Mouse (Mus musculus): ENCODE data around the gene Rin3. TPM values are rescaled to one million over a fixed set of nuclear protein-coding genes. Genes with fewer than 3 reads are reported as not detected.
A peak's percentile ranks its signal among the peaks of the same experiment; 100 is the strongest.
"Not testable (repeated sequence)": the region's sequence is repeated elsewhere in the genome, so short reads cannot be mapped to it uniquely, and the experiment has no call there.

The Rin3 gene
- polyA plus RNA-seq, 1 experiment from 2014 or later: 7.0 TPM

GRCm38 (mm10) chr12:102280290-102280689 is 2.6 kb upstream of the Rin3 start:
- not testable (repeated sequence) for DNase-seq (ENCODE audit: low spot score)

GRCm38 (mm10) chr12:102280867-102281503 is 1.9 kb upstream of the Rin3 start:
- DNase-seq (ENCODE audit: low spot score): no peak

DNA sequence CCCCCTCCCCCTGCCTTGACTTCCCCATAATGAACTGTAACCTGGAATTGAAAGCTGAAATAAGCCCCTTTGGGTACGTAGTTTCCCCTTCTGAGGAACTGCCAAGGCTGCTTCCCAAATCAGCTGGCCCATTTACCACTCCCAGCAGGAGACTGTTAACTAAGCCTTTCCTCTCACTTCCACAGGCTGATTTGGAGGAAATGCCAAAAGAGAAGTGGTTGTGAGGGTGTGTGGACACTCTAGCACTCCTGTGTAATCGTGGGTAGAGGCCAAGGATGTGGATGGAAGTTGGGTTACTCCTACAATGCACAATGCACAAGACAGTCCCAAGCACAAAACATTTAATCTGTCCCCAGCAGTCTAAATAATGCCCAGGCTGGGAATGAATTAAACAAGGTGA is 722 bp upstream of the Rin3 start:
- no peak for DNase-seq (ENCODE audit: low spot score)

DNA sequence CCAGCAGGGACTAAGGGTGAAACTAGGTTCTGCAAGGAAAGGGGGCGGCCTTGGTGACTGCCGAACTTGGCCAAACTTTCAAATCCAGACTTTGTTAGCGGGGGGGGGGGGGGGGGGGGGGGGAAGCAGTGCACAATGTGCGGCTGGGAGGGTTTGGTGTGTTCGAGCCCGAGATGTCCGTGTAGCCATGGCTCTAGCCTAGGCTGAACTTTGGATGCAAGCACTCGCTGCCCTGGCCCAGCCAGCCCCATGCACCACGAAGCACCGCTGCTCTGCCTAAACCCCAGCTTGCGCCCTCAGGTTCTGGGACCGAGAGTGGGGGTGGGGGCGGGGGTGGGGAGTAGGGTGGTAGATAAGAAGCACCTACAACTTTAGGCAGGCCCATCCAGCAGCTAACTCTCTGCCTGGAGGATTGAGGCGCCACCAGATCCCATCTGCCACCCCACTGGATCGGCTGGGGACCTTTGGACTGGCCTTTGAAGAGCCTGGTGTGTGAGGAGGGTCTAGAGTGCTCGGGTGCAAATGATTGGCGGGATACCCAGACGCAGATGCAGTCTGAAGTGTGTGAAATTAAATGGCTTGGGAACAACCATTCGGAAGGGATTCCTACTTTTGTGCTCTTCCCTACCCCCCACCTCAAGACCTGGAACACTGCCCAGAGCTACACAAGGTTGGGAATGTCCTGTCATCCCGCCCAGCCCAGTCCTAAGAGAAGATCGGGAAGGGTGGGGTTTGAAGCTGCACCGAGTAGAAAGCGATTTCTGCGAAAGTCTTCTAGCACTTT is 827 bp downstream of the Rin3 start:
- peak; percentile 33 for DNase-seq (ENCODE audit: low spot score)

- no peak for DNase-seq (ENCODE audit: low spot score)
Observed at GRCm38 (mm10) chr12:102284267-102284610, 1.4 kb downstream of the Rin3 start.

GRCm38 (mm10) chr12:102284618-102285159 is 1.8 kb downstream of the Rin3 start:
- DNase-seq (ENCODE audit: low spot score): no peak

DNA sequence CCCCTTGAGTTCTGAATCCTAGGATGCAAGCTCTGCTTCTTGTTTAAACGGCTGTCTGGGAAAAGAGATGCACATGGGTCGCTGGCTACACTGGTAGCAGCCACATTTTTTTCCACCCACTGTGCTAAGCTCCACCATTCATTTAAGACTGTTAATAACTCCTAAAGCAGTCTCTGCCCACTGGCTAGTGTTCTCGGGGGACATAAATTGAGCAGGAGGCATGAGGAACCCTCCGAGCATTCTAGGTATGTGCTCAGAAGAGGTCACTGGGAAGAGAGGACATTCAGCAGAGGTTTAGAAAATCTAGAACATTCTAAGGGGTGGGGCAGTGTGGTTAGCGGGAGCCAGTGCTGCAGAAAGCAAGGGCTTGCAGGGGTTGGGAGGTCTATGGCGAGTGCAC is 2.5 kb downstream of the Rin3 start:
- DNase-seq (ENCODE audit: low spot score): no peak

GRCm38 (mm10) chr12:102285779-102286178 is 2.9 kb downstream of the Rin3 start:
- no peak for DNase-seq (ENCODE audit: low spot score)

DNA sequence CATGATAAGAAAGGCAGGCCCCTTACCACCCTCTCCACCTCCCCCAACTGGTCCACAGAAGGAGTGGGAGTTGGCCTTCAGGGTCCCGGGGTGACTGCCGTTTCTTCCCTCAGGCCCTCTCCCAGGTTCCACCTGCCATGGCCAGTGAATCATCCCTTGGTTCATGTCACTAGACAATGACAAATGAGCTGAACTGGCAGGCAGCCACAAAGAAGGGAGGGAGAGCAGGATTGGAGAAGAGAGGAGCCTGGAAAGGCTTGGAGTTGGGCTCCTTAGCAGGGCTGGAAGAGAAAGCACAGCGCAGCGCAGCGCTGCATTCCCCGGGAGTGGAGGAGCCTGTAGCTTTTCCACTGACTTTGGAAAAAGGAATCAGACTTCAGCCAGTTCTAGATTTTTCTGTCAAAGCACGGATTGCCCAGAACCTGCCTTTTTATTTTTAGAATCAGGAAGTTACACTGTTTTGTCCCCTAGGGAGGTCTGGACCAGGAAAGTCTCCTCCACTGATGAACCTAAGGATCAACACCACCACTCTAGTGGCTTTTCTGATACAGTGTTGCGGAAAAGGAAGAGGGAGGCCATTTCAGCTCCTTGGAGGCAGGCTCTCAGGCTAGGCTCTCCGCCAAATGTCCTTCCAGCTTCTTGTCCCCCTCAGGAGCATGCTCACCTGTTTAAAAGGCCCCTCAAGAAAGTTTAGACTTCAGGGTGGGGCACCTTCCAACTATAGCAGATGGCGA is 4.0 kb downstream of the Rin3 start:
- no peak for DNase-seq (ENCODE audit: low spot score)

- no peak for DNase-seq (ENCODE audit: low spot score)
Observed at GRCm38 (mm10) chr12:102287904-102288602, 5.2 kb downstream of the Rin3 start.

DNA sequence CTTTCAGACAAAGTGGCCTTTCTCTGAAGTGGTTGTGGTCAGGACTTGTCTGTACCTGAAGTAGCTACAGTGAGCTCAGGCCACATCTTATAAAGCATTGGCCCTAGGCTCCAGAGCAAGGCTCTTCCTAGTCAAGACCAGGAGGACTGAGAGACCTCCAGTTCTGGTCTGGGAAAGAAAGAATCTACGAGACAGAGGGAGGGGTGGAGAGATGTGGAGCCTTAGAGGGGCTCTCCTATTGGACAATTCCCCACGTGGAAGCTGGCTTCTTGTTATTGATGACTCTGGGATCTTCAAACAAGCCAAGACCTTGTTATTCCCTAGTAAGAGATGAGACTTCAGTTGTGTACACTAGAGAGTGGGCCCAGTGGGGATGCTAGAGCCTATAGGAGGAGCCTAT is 6.0 kb downstream of the Rin3 start:
- DNase-seq (ENCODE audit: low spot score): no peak

- DNase-seq (ENCODE audit: low spot score): no peak
Observed at GRCm38 (mm10) chr12:102289568-102289967, 6.7 kb downstream of the Rin3 start.

DNA sequence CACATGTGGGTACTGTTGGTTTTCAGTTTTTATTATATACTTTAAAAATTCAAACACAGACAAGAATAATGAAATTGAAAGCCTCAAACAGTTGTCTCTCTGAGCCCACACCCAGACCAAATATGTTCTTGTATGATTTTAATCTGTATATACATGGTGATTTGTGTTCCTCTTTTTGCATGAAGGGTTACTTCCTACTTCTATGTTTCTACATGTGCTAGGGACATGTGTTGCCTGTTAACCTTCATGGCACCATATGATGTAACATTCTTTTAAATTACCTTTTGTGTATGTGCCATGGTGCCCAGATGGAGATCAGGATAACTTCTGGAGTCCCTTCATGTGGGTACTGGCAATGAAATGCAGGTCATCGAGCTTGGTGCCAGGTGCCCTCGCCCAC is 7.8 kb downstream of the Rin3 start:
- no peak for DNase-seq (ENCODE audit: low spot score)

DNA sequence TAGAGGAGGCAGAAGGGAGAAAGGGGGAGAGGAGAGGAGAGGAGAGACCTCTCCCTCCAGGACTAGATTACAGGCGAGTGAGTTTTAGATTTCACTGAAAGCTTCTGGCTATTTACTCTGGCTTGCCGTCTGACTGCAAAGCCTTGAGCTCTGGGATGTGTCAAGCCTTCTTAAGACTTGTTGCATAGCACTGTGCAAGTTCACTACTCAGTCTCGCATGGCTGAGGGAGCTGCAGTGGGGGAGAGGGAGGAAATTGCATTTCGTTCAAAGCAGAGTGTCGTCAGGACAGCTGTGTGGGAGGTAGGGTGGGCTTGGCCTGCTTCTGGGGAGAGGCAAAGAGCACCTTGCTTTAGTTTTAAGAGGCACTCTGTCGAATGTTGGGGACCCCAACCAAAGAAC is 8.8 kb downstream of the Rin3 start:
- DNase-seq (ENCODE audit: low spot score): peak; percentile 68

DNA sequence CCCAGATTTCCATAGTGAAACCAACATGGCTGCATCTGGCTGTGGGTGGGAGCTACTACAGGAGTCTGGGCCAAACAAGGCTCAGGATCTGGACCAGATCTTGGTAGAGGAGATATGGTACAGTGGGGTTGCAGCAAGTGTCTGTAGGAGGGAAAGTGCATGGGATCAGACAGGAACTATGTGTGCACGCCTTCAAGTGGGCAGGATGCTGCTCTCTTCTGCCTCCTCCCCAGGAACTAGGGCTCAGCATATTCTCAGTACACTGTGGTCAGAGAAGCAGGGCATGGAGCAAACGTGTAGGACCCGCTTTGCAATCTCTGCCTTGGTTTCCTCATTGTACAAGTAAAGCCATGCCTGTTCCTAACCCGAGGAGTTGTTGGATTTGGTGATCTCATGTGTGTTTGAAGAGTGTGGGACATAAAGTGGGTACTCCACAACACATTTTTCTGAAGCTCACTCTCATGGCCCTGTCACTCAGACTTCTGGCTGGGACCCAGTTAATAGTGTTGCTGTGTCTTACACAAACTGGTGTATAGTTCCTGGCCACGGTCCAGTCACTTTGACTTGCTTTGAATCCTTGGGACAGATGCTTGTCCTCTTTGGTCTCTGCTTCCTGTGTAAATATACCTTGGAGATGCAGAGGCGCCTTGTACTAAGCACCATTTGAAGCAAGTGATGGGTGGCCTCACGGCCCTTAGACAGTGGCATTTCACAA is 9.8 kb downstream of the Rin3 start:
- peak; percentile 26 for DNase-seq (ENCODE audit: low spot score)

DNA sequence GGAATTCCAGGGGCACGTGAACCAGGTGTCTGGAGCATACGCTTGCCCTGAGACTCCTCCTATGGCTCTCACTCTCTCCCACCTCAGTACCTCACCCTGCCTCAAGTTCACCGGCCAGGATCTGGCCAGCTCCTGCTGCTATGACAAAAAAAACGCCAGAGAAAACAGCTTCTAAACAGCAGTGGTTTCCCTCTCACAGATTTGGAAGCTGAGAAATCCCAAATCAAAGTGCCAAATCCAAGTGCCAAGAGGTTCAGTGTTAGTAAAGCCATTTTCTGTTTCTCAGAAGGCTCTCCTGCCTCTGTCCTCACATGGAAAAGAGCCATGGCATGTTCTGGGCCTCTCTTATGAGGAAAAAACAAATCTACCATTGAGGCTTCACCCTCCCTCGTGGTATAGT is 11.8 kb downstream of the Rin3 start:
- DNase-seq (ENCODE audit: low spot score): no peak

DNA sequence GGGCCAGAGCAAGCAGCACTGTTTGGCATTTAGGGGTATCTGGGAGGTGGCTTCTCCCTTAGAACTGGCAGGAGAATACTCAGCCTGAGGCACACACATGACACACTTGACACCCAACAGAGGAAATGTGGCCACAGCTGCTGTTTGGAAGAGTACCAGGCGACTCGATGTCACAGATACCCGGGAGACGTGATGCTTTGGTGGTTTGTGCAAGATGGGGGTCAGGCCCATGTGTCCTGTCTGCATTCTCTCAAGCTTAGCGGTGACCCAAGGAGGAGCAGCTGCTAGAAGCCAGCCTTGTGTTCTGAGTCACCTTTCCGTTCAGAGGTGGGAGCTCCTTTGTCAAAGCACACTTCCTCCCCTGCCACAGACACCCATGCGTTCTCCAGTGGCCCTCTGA is 12.4 kb downstream of the Rin3 start:
- DNase-seq (ENCODE audit: low spot score): peak; percentile 57

DNA sequence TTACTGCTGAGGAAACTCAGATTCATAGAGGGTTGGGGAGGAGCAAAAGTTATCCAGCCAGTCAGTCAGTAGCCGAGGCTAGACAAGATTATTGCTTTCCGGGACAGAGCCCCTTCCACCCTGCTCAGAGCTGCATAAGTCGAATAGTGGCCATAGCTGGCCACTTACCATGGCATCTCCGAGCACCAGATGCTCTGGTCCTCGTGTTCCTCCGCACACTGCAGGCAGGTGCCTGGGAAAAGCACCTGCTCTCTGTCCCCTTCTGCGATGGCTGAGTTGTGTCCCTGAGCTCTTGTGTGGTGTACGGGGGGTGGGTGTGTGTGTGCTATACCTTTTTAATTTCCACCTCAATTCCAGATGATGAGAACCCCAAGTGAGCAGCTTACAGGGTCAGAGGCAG is 12.8 kb downstream of the Rin3 start:
- DNase-seq (ENCODE audit: low spot score): no peak

GRCm38 (mm10) chr12:102296361-102296760 is 13.5 kb downstream of the Rin3 start:
- DNase-seq (ENCODE audit: low spot score): no peak

GRCm38 (mm10) chr12:102296967-102297366 is 14.1 kb downstream of the Rin3 start:
- DNase-seq (ENCODE audit: low spot score): no peak

GRCm38 (mm10) chr12:102299209-102299608 is 16.4 kb downstream of the Rin3 start:
- DNase-seq (ENCODE audit: low spot score): no peak

Data from thymus, postnatal 0 days (tissue).